Mouse (Mus musculus) hindbrain, embryonic 10.5 days (tissue): Measurements from ENCODE around the gene Atp9a. TPM values are rescaled to one million over a fixed set of nuclear protein-coding genes. Genes with fewer than 3 reads are reported as not detected.

Experiments used
- DNase-seq: peaks from one replicate; pipeline ENCODE4 v3.0.0-alpha.2; 2017; ENCODE audit warnings: low spot score
- H3K27ac ChIP-seq: fragments of 300-500 bp; sonication (generic); 2 replicates; pipeline ENCODE4 v1.5.1; 2016; ENCODE audit warnings: mild to moderate bottlenecking, moderate library complexity
- H3K27me3 ChIP-seq: fragments of 300-500 bp; sonication (generic); 2 replicates; pipeline ENCODE4 v1.6.1; 2016; ENCODE audit warnings: mild to moderate bottlenecking; ENCODE audit not compliant: poor library complexity, insufficient read depth, severe bottlenecking
- H3K36me3 ChIP-seq: fragments of 300-500 bp; sonication (generic); 2 replicates; pipeline ENCODE4 v1.6.1; 2016; ENCODE audit warnings: mild to moderate bottlenecking, moderate library complexity
- H3K4me1 ChIP-seq: fragments of 300-500 bp; sonication (generic); replicated peaks from 2 replicates; pipeline ENCODE4 v1.6.1; 2016; ENCODE audit warnings: mild to moderate bottlenecking
- H3K4me3 ChIP-seq: fragments of 300-500 bp; sonication (generic); 2 replicates; pipeline ENCODE4 v1.5.1; 2016; ENCODE audit warnings: mild to moderate bottlenecking, moderate library complexity
- H3K9me3 ChIP-seq: fragments of 300-500 bp; sonication (generic); 2 replicates; pipeline ENCODE4 v1.6.1; 2016; ENCODE audit warnings: mild to moderate bottlenecking, moderate library complexity
- WGBS: fragments of 180-500 bp; shearing (Covaris S2); methylation state at CpG from one replicate; pipeline ENCODE4 v1.1.7; 2016; 5-methylcytosine and 5-hydroxymethylcytosine counted together
- polyA plus RNA-seq: library from polyadenylated mRNA; unstranded; fragments of >200 nt; fragmentation: Nextera tagmentation; extraction: Ambion mirVana; gene quantifications from 2 replicates; pipeline ENCODE4 v1.2.1, GENCODE M21; 2016

The Atp9a gene
- polyA plus RNA-seq, 1 experiment from 2014 or later: 20.1 TPM

DNA sequence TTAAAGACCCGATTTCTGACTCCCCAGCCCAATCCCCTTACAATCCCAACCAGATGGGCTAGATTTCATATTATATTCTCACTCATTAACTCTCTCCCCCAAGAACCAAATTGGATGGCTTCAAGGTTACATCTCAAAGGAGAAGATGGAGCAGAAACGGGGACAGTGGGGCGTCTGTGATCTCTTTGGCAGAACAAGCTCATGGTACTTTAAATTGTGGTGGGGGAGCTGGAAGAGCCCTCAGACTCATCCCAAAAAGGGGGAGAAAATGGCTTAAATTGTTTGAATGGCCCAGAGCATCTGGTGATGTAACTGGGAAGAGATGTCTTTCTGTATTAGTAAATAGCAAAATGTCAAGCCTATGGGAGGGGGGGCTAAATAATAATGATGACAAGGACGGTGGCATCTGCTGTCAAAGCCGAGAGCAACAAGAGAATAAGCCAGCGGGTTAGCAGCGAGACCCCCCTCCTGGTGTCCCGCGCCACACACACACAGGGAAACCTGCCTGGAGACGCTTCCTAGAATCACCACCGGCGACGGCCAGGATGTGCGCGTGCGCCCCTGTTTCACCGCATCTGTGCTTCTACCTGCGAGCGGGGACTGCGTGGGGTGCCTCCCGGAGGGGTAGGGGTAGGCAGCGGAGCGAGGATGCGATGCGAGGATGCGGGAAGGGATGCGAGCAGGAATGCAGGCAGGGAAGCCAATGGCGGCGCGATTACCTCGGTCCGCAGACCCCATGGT is 141.3 kb downstream of the Atp9a start:
- Histone ChIP-seq H3K4me1 (peaks cover 39% of the 10 kb centered on the region), H3K36me3 (no peaks in the 10 kb centered on the region), H3K27ac (peak overlapping the region; percentile 77), H3K27me3 (peaks cover 88% of the 10 kb centered on the region), H3K4me3 (peak overlapping the region; percentile 62), H3K9me3 (no peaks in the 10 kb centered on the region)
- WGBS: 2% methylated on average over 32 of the region's 32 CpGs
- DNase-seq: peak; percentile 51

GRCm38 (mm10) chr2:168595693-168596092 is 146.5 kb downstream of the Atp9a start:
- peaks cover 61% of the 10 kb centered on the region for H3K27me3 ChIP-seq
- no peaks in the 10 kb centered on the region for H3K36me3 ChIP-seq
- WGBS: 83% methylated on average over 7 of the region's 7 CpGs
- DNase-seq: no peak
- H3K4me1 ChIP-seq: peaks cover 17% of the 10 kb centered on the region
- H3K9me3 ChIP-seq: no peaks in the 10 kb centered on the region
- no peak overlapping the region for H3K27ac ChIP-seq
- no peak overlapping the region for H3K4me3 ChIP-seq

GRCm38 (mm10) chr2:168593676-168594075 is 148.5 kb downstream of the Atp9a start:
- H3K27me3 ChIP-seq: peaks cover 61% of the 10 kb centered on the region
- 88% methylated on average over 6 of the region's 6 CpGs for WGBS
- no peak overlapping the region for H3K27ac ChIP-seq
- H3K9me3 ChIP-seq: no peaks in the 10 kb centered on the region
- no peak for DNase-seq
- no peak overlapping the region for H3K4me3 ChIP-seq
- no peaks in the 10 kb centered on the region for H3K36me3 ChIP-seq
- H3K4me1 ChIP-seq: peaks cover 22% of the 10 kb centered on the region

- Histone ChIP-seq H3K4me3 (no peak overlapping the region), H3K27ac (no peak overlapping the region), H3K9me3 (no peaks in the 10 kb centered on the region), H3K27me3 (peaks cover 61% of the 10 kb centered on the region), H3K4me1 (peaks cover 24% of the 10 kb centered on the region), H3K36me3 (no peaks in the 10 kb centered on the region)
- WGBS: 83% methylated on average over 5 of the region's 5 CpGs
- no peak for DNase-seq
These were observed 149.2 kb downstream of the Atp9a start for GRCm38 (mm10) chr2:168593004-168593403.

GRCm38 (mm10) chr2:168591076-168591475 is 151.1 kb downstream of the Atp9a start:
- no peak overlapping the region for H3K27ac ChIP-seq
- peaks cover 50% of the 10 kb centered on the region for H3K27me3 ChIP-seq

DNA sequence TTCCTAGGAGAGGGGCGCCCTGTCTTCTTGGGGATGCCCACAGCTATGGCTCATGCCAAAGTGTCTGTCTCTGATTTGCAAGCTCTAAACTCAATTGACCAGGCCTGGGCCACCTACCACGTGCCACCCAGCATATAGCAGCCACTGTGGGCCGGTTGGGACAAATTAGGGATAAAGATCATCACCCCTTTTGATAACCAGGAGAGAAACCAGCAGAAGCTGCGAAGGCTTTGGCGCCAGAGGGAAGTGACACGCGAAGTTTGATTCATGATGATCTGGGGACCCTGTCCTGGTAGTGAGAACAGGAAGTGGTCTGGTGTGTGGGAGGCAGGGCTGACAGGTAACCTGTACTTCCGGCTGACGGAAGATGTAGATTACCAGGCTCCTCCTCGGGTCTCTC is 151.7 kb downstream of the Atp9a start:
- H3K36me3 ChIP-seq: no peaks in the 10 kb centered on the region
- H3K4me1 ChIP-seq: peaks cover 22% of the 10 kb centered on the region
- H3K27me3 ChIP-seq: peaks cover 50% of the 10 kb centered on the region
- H3K27ac ChIP-seq: no peak overlapping the region; the same call in 1 of the 2 replicates
- peak overlapping the region; percentile 62 for H3K4me3 ChIP-seq
- no peak for DNase-seq
- H3K9me3 ChIP-seq: no peaks in the 10 kb centered on the region
- WGBS: 47% methylated on average over 10 of the region's 10 CpGs

More at GRCm38 (mm10) chr2:168591076-168591475, 151.1 kb downstream of the Atp9a start:
- 70% methylated on average over 2 of the region's 2 CpGs for WGBS
- Histone ChIP-seq H3K4me1 (peaks cover 22% of the 10 kb centered on the region), H3K4me3 (no peak overlapping the region), H3K9me3 (no peaks in the 10 kb centered on the region), H3K36me3 (no peaks in the 10 kb centered on the region)
- DNase-seq: no peak

DNA sequence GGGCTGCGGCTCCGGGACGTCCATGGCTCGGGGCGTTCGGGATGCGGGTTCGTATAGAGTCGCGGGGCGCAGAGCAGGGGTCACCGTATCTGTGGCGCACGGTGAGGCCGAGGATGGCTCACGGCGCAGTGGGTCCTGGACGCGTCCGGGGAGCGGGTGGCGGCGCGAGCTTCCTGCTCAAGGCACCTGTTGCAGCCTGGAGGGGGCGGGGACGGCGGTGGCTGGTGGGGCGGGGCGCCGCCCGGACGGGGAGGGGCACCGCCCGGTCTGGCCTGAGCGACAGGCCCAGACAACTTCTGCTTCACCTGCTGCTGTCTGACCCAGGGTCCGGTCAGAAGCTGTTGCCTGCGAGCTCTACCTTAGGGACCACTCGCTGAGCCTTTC is 152.0 kb downstream of the Atp9a start:
- Histone ChIP-seq H3K27ac (peak overlapping the region; percentile 56; the same call in 1 of the 2 replicates), H3K27me3 (peaks cover 50% of the 10 kb centered on the region), H3K4me3 (peak overlapping the region; percentile 62), H3K4me1 (peaks cover 22% of the 10 kb centered on the region), H3K36me3 (no peaks in the 10 kb centered on the region), H3K9me3 (no peaks in the 10 kb centered on the region)
- WGBS: under 1% methylated on average over 38 of the region's 38 CpGs
- DNase-seq: no peak

GRCm38 (mm10) chr2:168589368-168590167 is 152.6 kb downstream of the Atp9a start:
- Histone ChIP-seq H3K27ac (peak overlapping the region; percentile 56; the same call in 1 of the 2 replicates), H3K27me3 (peaks cover 50% of the 10 kb centered on the region), H3K9me3 (no peaks in the 10 kb centered on the region), H3K36me3 (no peaks in the 10 kb centered on the region), H3K4me3 (peak overlapping the region; percentile 62), H3K4me1 (peaks cover 25% of the 10 kb centered on the region)
- no peak for DNase-seq
- WGBS: 8% methylated on average over 21 of the region's 21 CpGs

GRCm38 (mm10) chr2:168588591-168589367 is 153.4 kb downstream of the Atp9a start:
- Histone ChIP-seq H3K9me3 (no peaks in the 10 kb centered on the region), H3K27me3 (peaks cover 50% of the 10 kb centered on the region), H3K4me3 (no peak overlapping the region), H3K27ac (no peak overlapping the region), H3K36me3 (no peaks in the 10 kb centered on the region), H3K4me1 (peaks cover 32% of the 10 kb centered on the region)
- DNase-seq: no peak
- WGBS: 62% methylated on average over 11 of the region's 11 CpGs

GRCm38 (mm10) chr2:168587159-168587558 is 155.1 kb downstream of the Atp9a start:
- Histone ChIP-seq H3K4me1 (peaks cover 38% of the 10 kb centered on the region), H3K27me3 (peaks cover 47% of the 10 kb centered on the region), H3K36me3 (no peaks in the 10 kb centered on the region), H3K9me3 (no peaks in the 10 kb centered on the region), H3K4me3 (no peak overlapping the region), H3K27ac (no peak overlapping the region)
- 76% methylated on average over 8 of the region's 8 CpGs for WGBS
- no peak for DNase-seq

GRCm38 (mm10) chr2:168586512-168586911 is 155.7 kb downstream of the Atp9a start:
- no peak for DNase-seq
- WGBS: 91% methylated on average over 12 of the region's 12 CpGs
- Histone ChIP-seq H3K9me3 (no peaks in the 10 kb centered on the region), H3K4me3 (no peak overlapping the region), H3K27me3 (peaks cover 41% of the 10 kb centered on the region), H3K27ac (no peak overlapping the region), H3K4me1 (peaks cover 41% of the 10 kb centered on the region), H3K36me3 (no peaks in the 10 kb centered on the region)

- WGBS: 80% methylated on average over 6 of the region's 6 CpGs
- Histone ChIP-seq H3K9me3 (no peaks in the 10 kb centered on the region), H3K27me3 (peaks cover 24% of the 10 kb centered on the region), H3K4me3 (no peak overlapping the region), H3K4me1 (peaks cover 49% of the 10 kb centered on the region), H3K36me3 (no peaks in the 10 kb centered on the region), H3K27ac (no peak overlapping the region)
- no peak for DNase-seq
These were observed 157.4 kb downstream of the Atp9a start for GRCm38 (mm10) chr2:168584857-168585256.
